Mouse (Mus musculus) urinary bladder, postnatal 36 days (tissue): ENCODE data around the gene Cenps.

Source experiments
- DNase-seq, 2 experiments: peaks; one replicate each; pipeline ENCODE4 v3.0.0; 2022; ENCODE audit warnings: low spot score in 2 of 2, mixed read lengths in 1 of 2

Gene Cenps

DNA sequence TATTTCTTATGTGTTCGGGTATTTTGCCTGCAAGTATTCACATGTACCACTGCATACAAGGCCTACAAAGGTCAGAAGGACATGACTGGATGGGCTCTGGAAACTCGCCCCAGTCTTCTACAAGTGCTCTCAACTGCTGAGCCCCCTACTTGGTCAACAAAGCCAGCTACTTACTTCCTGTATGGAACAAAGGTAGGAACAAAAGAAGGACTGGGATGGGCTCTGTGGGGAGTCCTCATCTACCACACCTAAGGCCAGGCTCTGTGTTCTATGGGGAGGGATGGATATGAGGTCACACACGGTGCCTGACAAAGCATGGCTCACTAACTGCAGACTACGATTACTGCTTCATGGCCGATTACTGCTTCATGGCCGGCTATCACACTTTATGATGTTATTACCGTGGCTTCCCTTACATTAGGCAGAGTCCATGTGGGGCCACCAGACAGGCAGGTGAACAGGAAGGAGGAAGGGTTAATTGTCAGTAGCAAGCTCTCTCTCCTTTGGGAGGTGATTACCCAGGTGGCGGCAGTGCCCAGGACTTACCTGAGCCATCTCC lies 20.1 kb upstream of the Cenps start:
- DNase-seq, result no peak

DNA sequence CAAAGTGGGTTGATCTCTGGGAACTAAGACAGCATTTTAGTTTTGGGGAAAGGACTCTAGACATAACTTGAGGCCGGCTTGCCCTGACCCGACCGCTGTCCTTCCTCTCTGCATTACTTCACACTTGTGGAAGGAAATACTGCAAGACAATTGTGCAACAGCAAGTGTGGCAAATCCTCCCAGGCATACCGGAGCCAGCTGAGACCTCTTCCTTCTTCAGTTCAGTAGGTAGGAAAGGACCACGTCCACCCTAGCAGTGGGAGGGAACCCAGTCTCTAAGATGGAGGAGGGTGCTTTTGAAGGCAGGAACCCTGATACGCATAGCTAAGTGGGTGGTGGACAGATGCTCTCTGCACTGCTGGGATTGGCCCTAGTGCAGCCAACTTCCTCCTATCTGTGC lies 18.3 kb upstream of the Cenps start:
- no peak for DNase-seq

DNA sequence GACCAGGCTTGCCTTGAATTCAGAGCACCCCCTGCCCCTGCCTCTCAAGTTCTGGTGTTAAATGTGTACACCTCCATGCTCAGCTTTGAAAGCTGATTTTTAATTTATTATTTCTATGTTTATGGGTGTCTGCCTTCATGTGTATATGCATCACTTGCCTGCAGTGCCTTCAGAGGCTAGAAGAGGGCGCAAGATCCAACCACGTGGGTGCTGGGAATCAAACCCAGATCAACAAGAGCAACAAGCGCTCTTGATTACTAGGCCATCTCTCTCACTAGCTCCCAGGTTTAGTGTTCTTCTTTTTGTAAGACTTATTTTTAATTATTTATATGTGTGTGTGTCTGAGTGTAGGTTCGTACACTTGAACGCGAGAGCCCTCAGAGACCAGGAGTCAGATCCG lies 17.4 kb upstream of the Cenps start:
- DNase-seq, result no peak

DNA sequence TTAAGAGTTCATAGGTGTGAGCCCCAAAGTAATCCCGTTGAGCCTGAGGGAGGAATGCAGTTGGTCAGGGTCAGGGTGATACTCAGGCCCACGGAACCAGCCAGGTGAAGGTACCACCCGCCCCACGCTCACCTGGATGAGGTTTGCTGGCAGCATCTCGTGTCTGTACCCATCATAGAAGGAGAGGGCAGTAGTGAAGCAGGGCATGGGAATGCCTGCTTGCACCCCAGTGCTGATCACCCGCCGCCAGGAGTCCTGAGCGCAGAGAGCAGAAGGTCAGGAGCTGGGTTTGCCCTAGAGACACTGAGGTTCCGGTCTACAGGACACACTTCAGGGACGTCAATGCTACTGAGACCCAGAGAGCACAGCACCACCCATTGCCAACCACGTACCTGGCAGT lies 13.3 kb upstream of the Cenps start:
- DNase-seq, result no peak

DNA sequence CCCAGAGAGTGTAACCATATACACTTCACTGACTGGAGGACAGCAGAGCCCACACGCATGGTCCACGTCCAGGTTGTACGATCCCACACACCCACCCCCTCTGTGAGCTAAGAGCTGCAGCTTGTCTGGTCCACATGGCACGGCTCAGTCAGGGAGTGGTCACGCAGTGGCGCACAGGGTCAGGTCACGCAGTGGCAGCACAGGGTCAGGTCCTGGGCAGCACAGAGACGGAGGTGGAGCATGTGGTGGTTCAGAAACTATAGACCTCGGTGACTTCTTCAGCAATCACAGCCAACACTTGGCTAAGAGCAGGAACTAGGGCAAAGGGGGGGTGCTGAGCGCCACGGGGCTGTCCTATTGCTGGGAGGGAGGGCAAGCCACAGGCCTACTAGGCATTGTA lies 12.8 kb upstream of the Cenps start:
- DNase-seq, result no peak

GRCm38 (mm10) chr4:149149611-149150010 lies 12.2 kb upstream of the Cenps start:
- peak in 1 of 2 experiments; percentile 46 for DNase-seq

DNA sequence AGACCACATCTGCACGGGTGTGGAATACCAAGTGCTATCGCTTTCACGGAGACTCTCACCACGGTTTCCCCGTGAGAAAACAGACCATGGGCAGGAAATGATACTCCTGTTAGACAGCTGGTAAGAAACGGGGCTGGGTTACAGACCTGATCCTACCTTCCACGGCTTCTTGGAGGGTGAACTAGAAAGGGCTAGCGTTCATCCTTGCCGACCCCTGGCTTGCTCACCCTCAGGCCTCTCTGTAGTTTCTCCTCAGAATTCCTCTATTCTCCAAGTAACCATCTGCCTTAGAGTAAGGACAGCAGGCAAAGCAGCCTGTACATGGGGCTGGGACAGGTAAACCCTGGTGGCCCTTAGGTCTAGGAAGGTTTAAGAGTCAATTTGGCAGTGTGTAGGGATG lies 11.8 kb upstream of the Cenps start:
- DNase-seq, result no peak

- DNase-seq, result no peak
These were observed 10.7 kb upstream of the Cenps start for GRCm38 (mm10) chr4:149148084-149148483.

DNA sequence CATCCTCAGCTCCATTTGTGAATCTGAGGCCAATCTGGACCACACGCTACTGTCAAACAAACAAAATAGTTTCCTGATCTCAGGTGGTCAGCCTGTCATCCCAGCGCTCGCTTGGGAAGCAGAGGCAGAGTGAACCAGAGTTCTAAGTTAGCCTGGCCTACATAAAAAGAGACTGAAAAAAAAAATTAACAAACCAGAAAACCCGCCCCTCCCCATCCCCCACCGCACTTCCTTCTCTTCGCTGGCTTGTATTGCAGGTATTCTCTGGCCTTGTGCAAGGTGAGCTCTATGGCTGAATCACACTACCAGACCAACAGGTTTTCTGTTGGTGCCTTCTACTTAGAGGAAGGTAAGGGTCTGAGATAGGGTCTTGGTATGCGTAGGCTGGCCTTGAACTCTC lies 10.1 kb upstream of the Cenps start:
- DNase-seq, result peak in 1 of 2 experiments; percentile 29

DNA sequence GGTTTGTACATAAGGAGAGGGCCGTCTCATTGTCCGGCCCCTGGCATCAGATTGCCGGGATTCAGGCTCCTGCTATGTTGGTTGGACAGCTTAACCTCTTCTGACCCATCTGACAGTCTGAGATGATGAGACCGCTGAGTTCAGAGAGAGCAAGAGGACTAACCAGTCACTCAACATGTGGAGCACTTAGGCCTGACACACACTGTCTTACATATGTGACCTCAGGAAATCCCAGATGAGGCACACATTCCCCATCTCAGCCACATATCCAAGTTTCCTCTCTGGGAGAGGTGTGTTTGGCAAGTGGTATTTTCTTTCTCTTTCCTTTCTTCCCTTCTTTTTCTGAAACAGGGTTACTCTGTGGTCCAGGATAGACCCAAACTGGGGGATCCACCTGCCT lies 7.7 kb upstream of the Cenps start:
- DNase-seq, result no peak

GRCm38 (mm10) chr4:149144459-149144858 lies 7.0 kb upstream of the Cenps start:
- peak; percentile 69 to 83 for DNase-seq

DNA sequence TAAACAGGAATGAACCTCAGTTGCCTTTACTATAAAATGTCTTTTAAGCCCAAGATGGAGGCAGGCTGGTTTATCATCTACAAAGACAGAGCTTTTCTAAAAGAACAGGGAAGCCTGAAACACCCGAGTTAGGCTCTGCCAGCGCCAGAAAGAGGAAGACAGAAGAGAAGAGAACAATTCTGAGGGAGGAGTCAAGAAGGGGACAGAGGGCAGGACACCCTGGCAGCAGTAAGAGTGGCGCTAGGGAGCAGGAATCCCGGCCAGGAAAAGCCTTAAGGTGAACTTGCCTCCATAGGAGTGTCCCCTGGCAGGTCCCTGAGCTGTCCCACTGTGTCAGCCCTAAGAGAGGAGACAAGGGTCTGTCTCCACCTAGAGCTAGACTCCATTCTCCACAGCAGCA lies 6.2 kb upstream of the Cenps start:
- no peak for DNase-seq

DNA sequence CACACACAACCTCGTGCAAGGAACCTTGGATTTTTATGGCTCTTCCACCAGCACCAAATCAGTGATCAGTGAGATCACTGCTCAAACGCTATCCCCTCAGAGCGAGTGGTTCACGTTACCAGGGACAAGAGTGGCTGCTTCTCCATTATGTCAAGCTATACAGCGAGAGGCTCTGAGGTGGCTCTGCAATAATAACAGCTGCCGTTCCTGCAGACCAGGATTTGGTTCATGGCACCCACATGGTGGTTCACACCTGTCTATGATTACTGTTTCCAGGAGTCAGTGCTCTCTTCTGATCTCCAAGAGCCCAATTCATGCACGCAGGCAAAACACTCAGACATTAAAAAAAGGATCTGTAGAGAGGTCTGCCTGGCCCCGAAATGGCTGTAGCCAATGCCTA lies 1.1 kb upstream of the Cenps start:
- DNase-seq, result no peak

- DNase-seq, result no peak
These were observed 1.1 kb downstream of the Cenps start for GRCm38 (mm10) chr4:149136116-149136850.

GRCm38 (mm10) chr4:149133395-149133794 lies 4.0 kb downstream of the Cenps start:
- DNase-seq, result no peak

DNA sequence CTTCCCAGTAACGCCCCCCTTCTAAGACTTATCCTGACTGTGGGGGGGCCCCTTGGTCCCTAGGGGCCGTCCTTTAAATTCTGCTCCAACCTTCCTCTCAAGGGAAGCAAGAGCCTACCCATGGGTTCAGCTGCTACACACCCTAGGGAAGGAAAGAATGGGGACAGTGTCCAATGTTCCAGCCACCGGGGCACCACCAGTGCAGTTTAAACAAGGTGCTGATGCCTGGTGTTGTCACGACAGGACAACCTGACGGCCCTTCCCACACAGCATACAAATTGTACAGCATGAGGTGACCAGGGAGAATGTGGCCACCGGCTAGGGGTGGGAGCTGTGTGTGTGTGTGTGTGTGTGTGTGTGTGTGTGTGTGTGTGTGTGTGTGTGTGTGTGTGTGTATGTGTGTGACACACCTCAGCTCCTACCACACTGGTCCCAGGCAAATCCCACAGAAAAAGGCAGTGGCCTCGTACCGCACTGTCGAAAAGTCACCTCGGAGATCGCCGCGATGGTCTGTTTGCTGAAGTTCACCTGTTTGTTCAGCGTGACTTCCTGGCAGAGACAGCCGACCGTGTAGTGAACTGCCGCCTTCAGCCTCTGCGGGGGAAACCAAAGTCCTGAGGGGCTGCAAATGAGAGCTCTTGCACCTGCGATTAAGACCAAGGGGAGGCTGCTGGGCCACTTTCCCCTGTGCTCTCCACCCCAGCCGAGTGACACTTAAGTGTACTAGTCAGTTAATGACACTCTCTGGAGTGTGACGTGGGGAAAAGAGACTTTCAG lies 5.5 kb downstream of the Cenps start:
- no peak for DNase-seq

- no peak for DNase-seq
These were observed 6.2 kb downstream of the Cenps start for GRCm38 (mm10) chr4:149131021-149131752.

GRCm38 (mm10) chr4:149128467-149128866 lies 9.0 kb downstream of the Cenps start:
- DNase-seq, result no peak

GRCm38 (mm10) chr4:149126663-149127062 lies 10.8 kb downstream of the Cenps start, which contains the start of gene Cort:
TSS of gene Cort (minus strand) at chr4:149126763.
- no peak for DNase-seq

DNA sequence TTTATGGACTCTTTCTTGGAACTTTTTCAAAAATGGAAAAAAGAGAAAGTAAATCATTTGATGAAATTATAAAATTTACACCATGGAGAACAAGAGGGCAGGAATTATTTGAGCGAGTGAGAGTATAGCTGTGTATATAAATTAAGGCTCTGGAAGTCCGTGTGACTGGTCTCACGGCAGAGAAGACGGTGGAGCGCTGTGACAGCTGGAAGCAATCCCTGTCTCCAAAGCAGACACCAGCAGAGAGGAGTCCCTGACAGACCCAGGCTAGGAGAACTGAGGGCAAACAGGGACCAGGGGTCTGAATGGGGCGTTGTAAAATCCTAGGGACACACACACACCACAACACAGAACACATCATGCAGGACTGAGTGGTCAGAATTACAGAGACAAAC lies 11.3 kb downstream of the Cenps start:
- no peak for DNase-seq

DNA sequence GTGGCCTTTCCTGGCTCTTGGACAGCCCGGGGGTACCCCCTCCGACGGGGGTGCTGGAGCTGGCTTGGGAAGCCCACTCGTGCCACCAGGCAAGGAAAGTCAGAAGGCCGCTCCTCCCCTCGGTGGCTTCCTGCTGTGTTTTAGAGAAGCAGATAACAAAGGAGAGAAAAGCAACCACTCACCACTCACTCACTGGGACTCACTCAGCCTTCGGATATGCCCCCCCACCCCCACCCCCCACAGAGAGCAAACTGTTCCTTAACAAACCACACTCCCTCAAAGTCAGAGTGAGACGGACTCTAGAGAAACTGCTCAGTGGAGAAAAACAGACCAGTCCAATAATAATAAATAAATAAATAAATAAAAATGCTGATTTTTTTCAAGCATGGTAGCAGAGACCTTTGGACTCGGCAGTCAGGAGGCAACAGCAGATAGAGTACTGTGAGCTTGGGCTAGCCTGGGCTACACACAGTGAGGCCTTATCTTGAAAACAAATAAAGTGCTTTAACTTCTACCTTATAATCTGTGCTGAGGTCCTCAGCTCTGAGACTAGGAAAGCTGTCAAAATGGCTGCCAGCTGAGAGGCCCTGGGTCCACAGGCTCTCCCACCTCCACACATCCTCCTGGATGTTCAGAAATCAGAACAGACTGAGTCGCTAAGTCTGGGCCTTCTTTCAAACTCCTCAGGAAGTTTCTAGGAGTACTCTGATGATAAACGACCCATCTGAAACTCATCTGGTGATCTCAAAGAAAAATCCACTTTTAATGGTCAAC lies 11.9 kb downstream of the Cenps start:
- no peak for DNase-seq
